Mouse (Mus musculus): ENCODE results near the gene Als2cl.

Als2cl gene

GRCm38 (mm10) chr9:110881953-110882352 is 2.3 kb downstream of the Als2cl start:
- no peak for DNase-seq

- no peak for DNase-seq
These were observed 8.0 kb downstream of the Als2cl start for GRCm38 (mm10) chr9:110887388-110888303.

GRCm38 (mm10) chr9:110888935-110889334 is 9.3 kb downstream of the Als2cl start:
- DNase-seq, result no peak

GRCm38 (mm10) chr9:110890026-110890783 is 10.5 kb downstream of the Als2cl start:
- no peak for DNase-seq

- no peak for DNase-seq
These were observed 11.6 kb downstream of the Als2cl start for GRCm38 (mm10) chr9:110891077-110891828.

- no peak for DNase-seq
These were observed 12.9 kb downstream of the Als2cl start for GRCm38 (mm10) chr9:110892552-110892951.

- DNase-seq, result no peak
These were observed 13.8 kb downstream of the Als2cl start for GRCm38 (mm10) chr9:110893429-110893828.

- no peak for DNase-seq
These were observed 15.8 kb downstream of the Als2cl start for GRCm38 (mm10) chr9:110895507-110895906.

GRCm38 (mm10) chr9:110895994-110896393 is 16.3 kb downstream of the Als2cl start:
- no peak for DNase-seq

- no peak for DNase-seq
These were observed 16.9 kb downstream of the Als2cl start for GRCm38 (mm10) chr9:110896595-110896994.

GRCm38 (mm10) chr9:110899451-110900008 is 19.9 kb downstream of the Als2cl start:
- DNase-seq, result no peak

- DNase-seq, result no peak
These were observed 21.5 kb downstream of the Als2cl start for GRCm38 (mm10) chr9:110901204-110901603.

- DNase-seq, result no peak
These were observed 22.6 kb downstream of the Als2cl start for GRCm38 (mm10) chr9:110902271-110902670.

GRCm38 (mm10) chr9:110907201-110907837 is 27.6 kb downstream of the Als2cl start:
- no peak for DNase-seq

GRCm38 (mm10) chr9:110907838-110908630 is 28.4 kb downstream of the Als2cl start:
- DNase-seq, result no peak

- DNase-seq, result no peak
These were observed 29.0 kb downstream of the Als2cl start for GRCm38 (mm10) chr9:110908631-110909016.

- no peak for DNase-seq
These were observed 29.8 kb downstream of the Als2cl start for GRCm38 (mm10) chr9:110909371-110909967.

- no peak for DNase-seq
These were observed 35.1 kb downstream of the Als2cl start for GRCm38 (mm10) chr9:110914631-110915236.

- no peak for DNase-seq
These were observed 35.8 kb downstream of the Als2cl start for GRCm38 (mm10) chr9:110915466-110915865.

- DNase-seq, result no peak
These were observed 37.1 kb downstream of the Als2cl start, which contains the start of gene Fam240a for GRCm38 (mm10) chr9:110916786-110917185. Gene Fam240a (minus strand): TSS chr9:110916861.

Measured in cerebellum, postnatal 25 days (tissue).